Mouse (Mus musculus): ENCODE measurements around the gene Kit. TPM values are rescaled to one million over a fixed set of nuclear protein-coding genes. Genes with fewer than 3 reads are reported as not detected.

Gene Kit
- total and polyA plus RNA-seq, 3 experiments: 109 to 1,098 (median 576) TPM

DNA sequence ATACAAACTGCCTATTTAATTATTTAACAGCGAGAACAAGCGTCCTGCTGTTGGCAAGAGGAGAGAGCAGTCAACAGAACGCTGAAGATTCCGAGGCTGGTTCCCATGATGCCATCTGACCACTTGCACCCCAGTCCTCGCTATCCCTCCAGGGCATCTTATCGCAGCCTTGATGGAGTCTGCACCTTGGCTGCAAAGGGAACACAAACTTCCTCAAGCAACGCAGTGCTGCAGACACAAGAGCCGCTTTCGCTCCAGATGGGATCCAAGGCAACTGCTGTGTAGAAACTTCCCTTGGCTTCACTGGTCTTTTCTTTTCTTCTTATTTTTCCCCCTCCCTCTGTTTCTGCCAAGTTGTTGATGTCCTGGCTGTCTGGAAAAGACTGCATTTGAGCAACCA lies 124.8 kb downstream of the Kit start:
- H3K36me3 ChIP-seq (replicated peaks): no peaks in the 10 kb centered on the region
- H3K4me3 ChIP-seq (ENCODE audit: low read depth, low read length): no peak overlapping the region
- ATAC-seq (ENCODE audit: extremely low read depth, insufficient number of reproducible peaks, low FRiP score, poor library complexity, severe bottlenecking) (no peak), DNase-seq (ENCODE audit: low spot score) (no peak)
- peaks cover 43% of the 10 kb centered on the region for H3K27me3 ChIP-seq (ENCODE audit: insufficient read depth, low read length)
- peaks cover 7% of the 10 kb centered on the region for H3K4me1 ChIP-seq (ENCODE audit: insufficient read depth, low read depth, low read length)
- no peaks in the 10 kb centered on the region for H3K9me3 ChIP-seq (replicated peaks)
- TF ChIP-seq CTCF (IDR thresholded peaks at IDR 0.05; ENCODE audit: low read depth, low read length) (no peak), GATA1 (IDR thresholded peaks at IDR 0.05; ENCODE audit: borderline replicate concordance, low read length) (no peak), TAL1 (conservative IDR thresholded peaks at IDR 0.05; ENCODE audit: low read depth, low read length) (no peak), GATA2 (IDR thresholded peaks at IDR 0.05; ENCODE audit: borderline replicate concordance, low read depth, low read length) (no peak), POLR2AphosphoS5 (IDR thresholded peaks at IDR 0.05; ENCODE audit: insufficient replicate concordance, low read depth, low read length) (no peak)

DNA sequence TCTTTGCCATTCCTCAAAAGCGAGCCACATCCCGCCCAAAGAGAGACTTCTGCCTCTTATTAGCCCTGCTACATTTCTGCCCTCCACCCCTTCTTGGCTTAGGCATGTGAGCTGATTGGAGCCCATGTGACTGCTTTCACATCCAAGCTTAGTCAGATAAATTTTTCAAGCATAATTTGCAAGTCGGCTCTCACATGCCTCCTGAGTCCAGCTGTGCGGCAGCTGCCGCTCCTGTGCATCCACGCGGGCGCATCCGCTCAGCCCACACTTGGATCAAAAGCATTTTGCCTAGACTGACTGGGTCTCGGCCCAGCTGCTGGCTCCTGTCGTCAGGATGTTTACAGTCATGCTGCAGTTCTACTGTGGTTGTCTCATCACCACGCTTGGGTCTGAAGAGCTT lies 126.9 kb downstream of the Kit start:
- no peaks in the 10 kb centered on the region for H3K36me3 ChIP-seq (replicated peaks)
- ATAC-seq (ENCODE audit: extremely low read depth, insufficient number of reproducible peaks, low FRiP score, poor library complexity, severe bottlenecking) (no peak), DNase-seq (ENCODE audit: low spot score) (no peak)
- peaks cover 4% of the 10 kb centered on the region; the same call in 1 of the 2 replicates for H3K4me1 ChIP-seq (ENCODE audit: insufficient read depth, low read depth, low read length)
- H3K9me3 ChIP-seq (replicated peaks): no peaks in the 10 kb centered on the region
- no peak overlapping the region for H3K4me3 ChIP-seq (ENCODE audit: low read depth, low read length)
- peaks cover 32% of the 10 kb centered on the region for H3K27me3 ChIP-seq (ENCODE audit: insufficient read depth, low read length)
- TF ChIP-seq POLR2AphosphoS5 (IDR thresholded peaks at IDR 0.05; ENCODE audit: insufficient replicate concordance, low read depth, low read length): no peak
- no peak for TF ChIP-seq GATA2 (IDR thresholded peaks at IDR 0.05; ENCODE audit: borderline replicate concordance, low read depth, low read length)
- no peak for TF ChIP-seq CTCF (IDR thresholded peaks at IDR 0.05; ENCODE audit: low read depth, low read length)

DNA sequence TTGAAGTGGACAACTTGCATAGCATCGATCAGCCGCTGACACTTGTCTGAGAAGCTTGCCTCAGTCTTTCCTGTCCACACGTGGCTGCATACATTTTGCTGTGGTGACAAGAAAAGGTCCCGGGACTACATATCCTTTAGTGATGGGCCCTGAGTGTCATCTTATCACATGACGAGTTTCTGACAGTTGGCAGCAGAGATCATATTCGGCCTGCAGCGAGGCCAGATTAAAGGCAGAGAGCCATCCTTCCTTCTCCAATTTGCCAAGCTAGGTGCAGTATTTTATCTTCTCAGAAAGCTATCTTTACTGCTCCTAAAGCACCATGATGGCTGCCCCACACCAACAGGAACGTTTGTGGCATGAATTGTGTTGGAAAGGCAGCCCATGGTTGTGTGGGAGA lies 127.4 kb downstream of the Kit start:
- no peak for DNase-seq (ENCODE audit: low spot score)
- peaks cover 4% of the 10 kb centered on the region; the same call in 1 of the 2 replicates for H3K4me1 ChIP-seq (ENCODE audit: insufficient read depth, low read depth, low read length)
- TF ChIP-seq GATA2 (IDR thresholded peaks at IDR 0.05; ENCODE audit: borderline replicate concordance, low read depth, low read length) (no peak), GATA1 (IDR thresholded peaks at IDR 0.05; ENCODE audit: borderline replicate concordance, low read length) (no peak), POLR2AphosphoS5 (IDR thresholded peaks at IDR 0.05; ENCODE audit: insufficient replicate concordance, low read depth, low read length) (no peak)
- no peak overlapping the region for H3K4me3 ChIP-seq (ENCODE audit: low read depth, low read length)
- no peaks in the 10 kb centered on the region for H3K36me3 ChIP-seq (replicated peaks)
- peaks cover 28% of the 10 kb centered on the region for H3K27me3 ChIP-seq (ENCODE audit: insufficient read depth, low read length)
- no peak for ATAC-seq (ENCODE audit: extremely low read depth, insufficient number of reproducible peaks, low FRiP score, poor library complexity, severe bottlenecking)
- H3K9me3 ChIP-seq (replicated peaks): no peaks in the 10 kb centered on the region

DNA sequence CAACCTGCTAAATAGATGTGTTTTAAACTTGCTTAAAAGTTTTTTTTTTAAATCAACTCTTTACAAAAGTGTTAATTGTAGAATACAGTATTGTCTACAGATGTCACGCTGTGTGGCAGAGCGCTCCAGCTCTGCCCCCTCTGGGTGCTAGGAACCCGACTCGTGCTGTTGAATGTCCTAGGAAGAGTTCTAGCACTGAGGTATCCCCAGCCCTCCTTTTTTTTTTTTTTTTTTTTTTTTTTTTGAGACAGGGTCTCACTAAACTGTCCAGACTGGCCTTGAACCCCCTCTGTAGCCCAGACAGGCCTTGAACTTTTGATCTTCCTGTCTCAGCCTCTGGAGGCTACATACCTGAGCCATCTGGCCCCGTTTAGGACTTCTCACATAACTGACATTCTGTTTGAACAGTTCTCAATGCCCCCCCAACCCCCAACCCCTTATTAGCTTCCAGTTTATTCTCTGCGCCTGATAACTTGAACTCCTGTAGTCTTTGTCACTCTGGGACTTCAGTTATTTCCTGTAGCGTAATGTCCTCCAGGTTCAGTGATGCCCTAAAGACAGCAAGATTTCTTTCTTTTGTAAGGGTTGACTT lies 130.0 kb downstream of the Kit start:
- H3K36me3 ChIP-seq (replicated peaks): no peaks in the 10 kb centered on the region
- H3K4me3 ChIP-seq (ENCODE audit: low read depth, low read length): no peak overlapping the region
- DNase-seq (ENCODE audit: low spot score) (no peak), ATAC-seq (ENCODE audit: extremely low read depth, insufficient number of reproducible peaks, low FRiP score, poor library complexity, severe bottlenecking) (no peak)
- peaks cover 18% of the 10 kb centered on the region for H3K27me3 ChIP-seq (ENCODE audit: insufficient read depth, low read length)
- TF ChIP-seq TAL1 (conservative IDR thresholded peaks at IDR 0.05; ENCODE audit: low read depth, low read length) (no peak), GATA1 (IDR thresholded peaks at IDR 0.05; ENCODE audit: borderline replicate concordance, low read length) (no peak), CTCF (IDR thresholded peaks at IDR 0.05; ENCODE audit: low read depth, low read length) (no peak), POLR2AphosphoS5 (IDR thresholded peaks at IDR 0.05; ENCODE audit: insufficient replicate concordance, low read depth, low read length) (no peak), GATA2 (IDR thresholded peaks at IDR 0.05; ENCODE audit: borderline replicate concordance, low read depth, low read length) (no peak)
- H3K9me3 ChIP-seq (replicated peaks): no peaks in the 10 kb centered on the region
- 0 out of 2 replicates have a peak, but pooled peaks cover 5% of the 10 kb centered on the region for H3K4me1 ChIP-seq (ENCODE audit: insufficient read depth, low read depth, low read length)

DNA sequence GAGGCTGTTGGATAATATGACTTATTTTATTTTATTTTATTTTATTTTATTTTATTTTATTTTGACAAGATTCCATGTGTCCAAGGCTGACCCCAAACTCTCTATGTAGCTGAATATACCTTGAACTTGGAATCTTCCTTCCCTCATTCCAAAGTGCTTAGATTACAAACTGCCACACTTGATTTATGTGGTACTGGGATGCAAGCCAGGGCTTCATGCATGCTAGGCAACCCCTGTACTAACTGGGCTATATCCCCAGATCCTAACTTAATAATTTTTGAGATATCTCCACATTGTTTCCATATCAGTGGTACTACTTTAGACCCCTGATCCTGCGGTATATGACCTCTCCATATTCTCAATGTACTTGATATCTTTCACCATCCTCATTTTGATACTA lies 130.7 kb downstream of the Kit start:
- ATAC-seq (ENCODE audit: extremely low read depth, insufficient number of reproducible peaks, low FRiP score, poor library complexity, severe bottlenecking): no peak
- H3K4me3 ChIP-seq (ENCODE audit: low read depth, low read length): no peak overlapping the region
- TF ChIP-seq GATA2 (IDR thresholded peaks at IDR 0.05; ENCODE audit: borderline replicate concordance, low read depth, low read length) (no peak), CTCF (IDR thresholded peaks at IDR 0.05; ENCODE audit: low read depth, low read length) (no peak), POLR2AphosphoS5 (IDR thresholded peaks at IDR 0.05; ENCODE audit: insufficient replicate concordance, low read depth, low read length) (no peak), TAL1 (conservative IDR thresholded peaks at IDR 0.05; ENCODE audit: low read depth, low read length) (no peak), GATA1 (IDR thresholded peaks at IDR 0.05; ENCODE audit: borderline replicate concordance, low read length) (no peak)

More for the DNA sequence above, 130.7 kb downstream of the Kit start:
- Histone ChIP-seq H3K4me1 (ENCODE audit: insufficient read depth, low read depth, low read length) (0 out of 2 replicates have a peak, but pooled peaks cover 7% of the 10 kb centered on the region), H3K36me3 (replicated peaks) (no peaks in the 10 kb centered on the region), H3K9me3 (replicated peaks) (no peaks in the 10 kb centered on the region), H3K27me3 (ENCODE audit: insufficient read depth, low read length) (peaks cover 21% of the 10 kb centered on the region)
- DNase-seq (ENCODE audit: low spot score): no peak
